Mouse (Mus musculus): Measurements from ENCODE around the gene Zfand3. TPM values are rescaled to one million over a fixed set of nuclear protein-coding genes. Genes with fewer than 3 reads are reported as not detected.

Zfand3 gene
- total RNA-seq, 2 experiments from 2014 or later, result 114 to 122 TPM

- DNase-seq (ENCODE audit: low spot score in 2 of 2), result no peak
- intact Hi-C loops (cut with DNase I), result loop anchor here (10.0 kb wide), 1 partner anchor 217 kb away; no protein-coding TSS in a partner anchor
These were observed 233.1 kb downstream of the Zfand3 start for GRCm38 (mm10) chr17:30237600-30237999.

DNA sequence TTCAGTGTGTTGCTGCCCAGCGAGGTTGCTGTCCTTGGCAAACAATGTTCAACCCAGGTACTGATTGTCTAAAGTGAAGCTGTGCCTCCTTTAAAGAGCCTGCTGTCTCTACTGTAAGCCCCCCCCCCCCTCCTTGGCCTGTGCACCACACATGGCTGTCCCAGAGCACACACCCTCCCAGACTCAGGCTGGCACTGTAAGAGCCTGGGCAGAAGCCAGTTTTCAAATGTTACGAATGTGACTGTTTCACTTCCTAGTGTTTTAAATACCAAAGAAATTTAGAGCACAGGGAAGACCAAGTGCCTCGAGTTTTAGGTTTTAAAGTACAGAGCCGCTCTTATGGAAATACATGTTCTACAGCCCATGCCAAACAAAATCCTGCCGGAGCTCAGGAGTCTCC lies 234.9 kb downstream of the Zfand3 start:
- DNase-seq (ENCODE audit: low spot score in 2 of 2), result peak in 1 of 2 experiments; percentile 48
- intact Hi-C loops (cut with DNase I), result loop anchor here (10.0 kb wide), 1 partner anchor 215 kb away; no protein-coding TSS in a partner anchor

DNA sequence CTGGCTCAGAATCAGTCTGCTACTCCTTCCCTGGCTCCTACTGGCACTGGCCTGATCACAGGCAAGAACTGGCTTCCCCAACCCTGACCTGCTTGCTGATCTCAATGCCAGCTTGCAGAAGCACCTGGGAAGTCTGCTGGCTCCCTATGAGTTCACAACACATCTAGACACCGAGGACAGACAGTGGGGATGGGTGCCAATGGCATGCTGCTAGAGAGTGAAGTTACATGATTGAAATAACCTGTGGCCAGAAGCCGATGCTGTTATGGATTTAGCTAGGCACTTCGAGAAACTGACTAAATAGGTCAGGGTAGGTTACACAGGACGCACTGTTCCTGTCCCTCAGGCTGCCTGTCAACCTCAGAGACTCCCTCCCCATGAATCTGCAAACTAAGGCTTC lies 236.1 kb downstream of the Zfand3 start:
- no peak for DNase-seq (ENCODE audit: low spot score in 2 of 2)
- intact Hi-C loops (cut with DNase I), result no loop called here

DNA sequence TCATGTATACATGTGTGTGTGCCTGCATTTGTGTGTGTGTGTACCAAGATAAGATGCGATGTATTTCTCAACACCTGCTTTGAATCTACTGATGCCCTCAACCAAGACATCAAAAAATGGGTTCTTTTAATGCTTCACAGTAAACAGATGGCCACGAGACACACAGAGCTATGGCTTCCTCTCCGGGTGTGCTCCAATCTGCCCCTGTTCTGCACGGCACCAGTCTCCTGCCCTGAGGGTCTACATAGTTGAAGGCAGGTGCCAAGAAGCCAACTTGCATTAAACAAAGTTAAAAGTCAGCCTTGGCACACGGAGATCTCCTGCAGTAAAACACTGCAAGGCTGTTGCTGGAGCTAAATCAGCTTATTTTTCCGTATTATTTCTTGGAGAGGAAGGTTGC lies 236.5 kb downstream of the Zfand3 start:
- intact Hi-C loops (cut with DNase I), result no loop called here
- DNase-seq (ENCODE audit: low spot score in 2 of 2), result no peak

DNA sequence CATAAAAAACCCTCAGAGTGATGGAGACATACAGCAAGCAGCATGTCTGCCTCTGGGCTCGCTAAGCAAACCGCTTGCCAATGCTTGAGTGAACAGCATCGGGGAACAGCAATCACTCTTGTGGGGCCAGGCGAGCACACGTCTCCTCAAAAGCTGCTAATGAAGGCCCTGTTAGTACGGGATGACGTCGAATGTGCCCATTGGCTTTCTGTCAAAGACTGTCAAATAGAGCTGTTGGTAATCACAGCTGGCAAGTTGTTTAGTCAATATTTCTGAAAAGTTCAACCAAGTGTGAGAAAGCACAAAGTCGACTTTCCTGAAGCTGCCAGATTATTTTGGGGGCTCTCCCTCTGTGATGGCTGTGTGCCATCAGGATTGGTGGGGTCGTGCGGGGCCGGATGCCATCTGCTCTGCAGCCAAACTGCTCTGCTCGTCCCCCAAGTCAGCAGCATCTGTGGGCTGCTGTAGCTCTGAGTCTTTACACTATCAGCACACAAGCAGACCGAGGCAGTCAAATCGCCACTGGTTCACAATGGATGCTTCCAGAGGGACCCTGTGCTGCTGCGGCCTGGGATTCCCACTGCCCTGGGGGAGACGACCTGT lies 237.3 kb downstream of the Zfand3 start:
- no peak for DNase-seq (ENCODE audit: low spot score in 2 of 2)
- intact Hi-C loops (cut with DNase I), result no loop called here

DNA sequence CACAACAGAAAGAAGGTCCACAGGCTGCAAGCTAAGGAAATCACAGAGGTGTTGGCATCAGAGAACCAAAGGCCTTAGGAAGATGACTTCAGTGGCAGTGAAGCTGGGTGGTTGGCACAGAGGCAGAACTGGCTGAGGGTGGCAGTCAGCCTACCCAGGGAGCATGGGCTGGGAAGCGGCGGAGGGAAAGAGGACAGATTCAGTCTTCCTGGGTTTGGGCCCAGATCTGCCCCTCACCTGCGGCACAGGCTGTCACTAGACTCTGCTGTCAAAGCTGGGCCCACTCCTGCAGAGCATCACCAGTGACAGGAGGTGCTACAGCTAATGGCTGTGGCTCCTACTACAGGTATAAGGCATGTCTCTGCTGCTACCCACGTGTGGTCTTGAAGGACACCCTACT lies 238.1 kb downstream of the Zfand3 start:
- intact Hi-C loops (cut with DNase I), result no loop called here
- no peak for DNase-seq (ENCODE audit: low spot score in 2 of 2)

- intact Hi-C loops (cut with DNase I), result no loop called here
- DNase-seq (ENCODE audit: low spot score in 2 of 2), result no peak
These were observed 239.0 kb downstream of the Zfand3 start for GRCm38 (mm10) chr17:30243540-30243939.

- peak in 1 of 2 experiments; percentile 30 for DNase-seq (ENCODE audit: low spot score in 2 of 2)
- intact Hi-C loops (cut with DNase I), result no loop called here
These were observed 240.2 kb downstream of the Zfand3 start for GRCm38 (mm10) chr17:30244651-30245307.

DNA sequence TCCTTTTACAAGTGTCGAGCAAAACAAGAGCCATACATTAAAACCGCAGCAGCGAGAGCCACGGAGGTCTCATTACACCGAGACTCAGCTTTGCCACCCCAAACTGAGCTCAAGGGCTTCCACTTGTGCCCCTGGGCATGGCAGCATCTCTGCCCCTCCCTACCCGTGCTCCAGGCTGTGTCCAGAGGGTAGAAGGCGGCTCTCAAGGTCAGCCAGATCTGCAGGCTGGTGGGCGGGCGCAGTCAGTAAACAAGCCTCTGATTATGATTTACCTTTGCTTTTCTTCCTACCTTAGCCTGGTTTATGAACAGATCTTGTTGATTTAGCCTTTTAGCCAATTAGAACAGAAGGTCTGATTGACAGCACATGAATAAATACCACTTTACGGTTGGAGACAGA lies 240.8 kb downstream of the Zfand3 start:
- no peak for DNase-seq (ENCODE audit: low spot score in 2 of 2)

GRCm38 (mm10) chr17:30253028-30253427 lies 248.5 kb downstream of the Zfand3 start:
- no peak for DNase-seq (ENCODE audit: low spot score in 2 of 2)
- intact Hi-C loops (cut with DNase I), result no loop called here

More for the DNA sequence above, 240.8 kb downstream of the Zfand3 start:
- intact Hi-C loops (cut with DNase I), result no loop called here

GRCm38 (mm10) chr17:30253924-30254323 lies 249.4 kb downstream of the Zfand3 start:
- intact Hi-C loops (cut with DNase I), result no loop called here
- DNase-seq (ENCODE audit: low spot score in 2 of 2), result no peak

DNA sequence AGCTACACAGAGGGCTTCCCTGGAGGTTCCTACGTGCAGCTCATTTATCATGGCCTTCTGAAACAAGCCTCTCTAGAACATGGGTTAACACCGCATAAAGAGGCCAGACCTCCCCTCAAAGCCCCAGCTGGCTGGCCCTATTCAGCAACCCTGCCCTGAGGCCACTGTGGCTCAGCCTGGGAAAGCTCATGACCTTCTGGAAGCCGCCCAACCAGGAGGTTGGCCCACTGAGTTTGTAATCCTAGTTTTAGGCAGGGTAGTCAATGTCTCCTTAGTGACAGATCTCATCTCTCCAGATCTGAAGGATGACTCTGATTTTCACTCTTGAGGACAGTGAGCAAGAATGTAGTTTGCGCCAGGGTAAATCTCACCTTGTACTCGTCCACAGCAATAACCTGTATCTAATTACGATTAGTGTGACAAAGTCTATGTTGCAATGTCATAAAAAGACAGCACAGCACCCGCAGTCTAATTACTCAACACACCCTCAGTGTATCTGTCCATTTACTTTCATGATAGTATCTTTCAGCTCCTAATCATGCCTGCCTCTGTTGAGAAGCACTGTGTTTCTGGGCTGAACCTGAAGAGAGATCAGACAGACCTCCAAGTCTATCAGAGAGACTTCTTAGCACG lies 251.5 kb downstream of the Zfand3 start:
- intact Hi-C loops (cut with DNase I), result no loop called here
- DNase-seq (ENCODE audit: low spot score in 2 of 2), result no peak

DNA sequence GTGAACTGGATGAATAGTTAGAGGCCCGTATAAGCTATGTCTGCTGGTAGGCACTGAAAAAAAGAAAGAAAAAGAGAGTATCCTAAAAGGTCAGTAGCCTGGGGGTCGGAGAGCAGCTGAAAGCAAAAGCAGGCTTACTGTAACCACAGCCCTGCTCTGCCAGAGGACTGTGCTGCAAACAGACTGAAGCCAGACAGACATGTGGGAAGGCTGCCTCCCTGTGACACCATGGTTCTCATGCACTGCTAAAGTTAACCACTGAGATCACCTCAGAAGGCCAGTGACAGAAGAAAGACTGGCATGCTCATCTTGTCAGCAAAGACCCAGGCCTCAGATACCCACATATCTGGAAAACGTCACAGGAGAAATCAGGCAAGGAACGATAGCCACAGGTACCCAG lies 253.9 kb downstream of the Zfand3 start:
- DNase-seq (ENCODE audit: low spot score in 2 of 2), result no peak
- intact Hi-C loops (cut with DNase I), result no loop called here

DNA sequence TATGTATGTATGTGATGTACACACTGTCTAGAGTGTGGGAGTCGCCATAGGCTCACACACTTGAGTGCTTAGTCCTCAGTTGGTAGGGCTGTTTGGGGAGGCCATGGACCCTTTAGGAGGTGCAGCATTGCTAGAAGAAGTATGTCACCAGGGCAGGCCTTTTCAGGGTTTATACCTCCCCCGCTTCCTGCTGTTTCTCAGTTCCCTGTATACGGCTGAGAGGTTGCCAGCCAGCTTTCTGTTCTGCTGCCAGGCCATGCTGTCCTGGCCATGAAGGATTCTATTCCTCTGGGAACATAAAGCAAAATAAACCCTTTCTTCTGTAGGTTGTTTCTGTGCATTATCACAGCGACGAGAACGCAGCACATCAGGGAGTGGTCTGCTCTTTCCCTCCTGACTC lies 255.4 kb downstream of the Zfand3 start:
- intact Hi-C loops (cut with DNase I), result no loop called here
- DNase-seq (ENCODE audit: low spot score in 2 of 2), result no peak

Other genes starting within 250 kb of the Zfand3 start
- 10 to 100 TPM; 30.4 to 36.6 TPM for gene Mdga1, start 34.6 kb upstream of the Zfand3 start, total RNA-seq (2021)